Mouse (Mus musculus): Measurements from ENCODE around the gene Ppargc1a. TPM values are rescaled to one million over a fixed set of nuclear protein-coding genes. Genes with fewer than 3 reads are reported as not detected.

Gene Ppargc1a
- polyA plus RNA-seq, 1 experiment from 2014 or later = 7.9 TPM

GRCm38 (mm10) chr5:51439773-51440172 lies 127.8 kb downstream of the Ppargc1a start:
- Histone ChIP-seq H3K4me3 (no peak overlapping the region), H3K9me3 (no peaks in the 10 kb centered on the region), H3K36me3 (no peaks in the 10 kb centered on the region), H3K9ac (replicated peaks) (no peak overlapping the region), H3K4me2 (replicated peaks) (no peak overlapping the region), H3K4me1 (0 out of 2 replicates have a peak, but pooled peaks cover 4% of the 10 kb centered on the region), H3K27me3 (no peaks in the 10 kb centered on the region), H3K27ac (replicated peaks) (no peak overlapping the region)
- 51% methylated on average over 4 of the region's 4 CpGs for WGBS
- no peak for ATAC-seq (replicated peaks)

DNA sequence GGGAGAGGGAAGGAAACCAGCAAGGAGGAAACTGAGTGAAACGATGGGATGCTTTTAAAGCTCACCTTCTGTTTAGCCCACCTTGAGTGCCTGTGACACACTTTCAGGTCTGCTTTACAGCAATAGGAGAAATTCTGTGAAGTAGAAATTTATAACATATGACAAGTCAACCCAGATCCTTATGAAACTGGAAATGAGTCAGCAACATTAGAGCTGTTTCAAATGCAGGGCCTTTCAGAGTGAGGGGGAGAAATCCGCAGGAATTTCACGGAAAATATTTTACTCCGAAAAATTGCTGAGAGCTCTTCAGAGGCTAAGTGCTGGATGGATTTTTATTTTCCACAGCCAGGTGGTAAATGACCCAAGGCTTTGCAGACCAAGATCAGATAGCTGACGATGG lies 133.6 kb downstream of the Ppargc1a start:
- no peak overlapping the region for H3K27ac ChIP-seq (replicated peaks)
- no peaks in the 10 kb centered on the region for H3K4me1 ChIP-seq
- H3K36me3 ChIP-seq = no peaks in the 10 kb centered on the region
- no peaks in the 10 kb centered on the region for H3K9me3 ChIP-seq
- no peak overlapping the region for H3K9ac ChIP-seq (replicated peaks)
- no peaks in the 10 kb centered on the region for H3K27me3 ChIP-seq
- no peak for ATAC-seq (replicated peaks)
- WGBS = 96% methylated on average over 5 of the region's 5 CpGs
- H3K4me2 ChIP-seq (replicated peaks) = no peak overlapping the region
- H3K4me3 ChIP-seq = no peak overlapping the region

DNA sequence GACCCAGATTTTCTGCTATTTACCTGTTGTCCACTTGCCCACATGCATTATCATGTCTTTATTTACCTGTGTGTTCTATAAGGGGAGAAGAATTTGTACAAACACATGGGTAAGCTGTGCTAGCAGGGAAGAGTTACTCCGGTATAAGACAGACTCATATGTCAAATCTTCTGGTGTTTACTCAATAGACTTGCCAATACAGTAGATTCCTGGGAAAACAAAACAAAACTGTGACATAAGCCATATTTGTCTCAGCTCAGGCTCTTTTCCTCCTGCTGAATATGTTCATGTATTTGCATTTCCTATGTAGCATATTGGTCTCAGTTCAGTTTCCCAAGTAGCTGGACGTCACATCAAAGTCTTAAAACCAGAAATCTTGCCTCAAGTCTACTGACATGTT lies 135.0 kb downstream of the Ppargc1a start:
- Histone ChIP-seq H3K4me3 (no peak overlapping the region), H3K9ac (replicated peaks) (no peak overlapping the region), H3K36me3 (no peaks in the 10 kb centered on the region), H3K27me3 (no peaks in the 10 kb centered on the region), H3K27ac (replicated peaks) (no peak overlapping the region), H3K9me3 (no peaks in the 10 kb centered on the region), H3K4me1 (no peaks in the 10 kb centered on the region), H3K4me2 (replicated peaks) (no peak overlapping the region)
- ATAC-seq (replicated peaks) = peak; percentile 69
- WGBS = 80% methylated on average over 2 of the region's 2 CpGs

DNA sequence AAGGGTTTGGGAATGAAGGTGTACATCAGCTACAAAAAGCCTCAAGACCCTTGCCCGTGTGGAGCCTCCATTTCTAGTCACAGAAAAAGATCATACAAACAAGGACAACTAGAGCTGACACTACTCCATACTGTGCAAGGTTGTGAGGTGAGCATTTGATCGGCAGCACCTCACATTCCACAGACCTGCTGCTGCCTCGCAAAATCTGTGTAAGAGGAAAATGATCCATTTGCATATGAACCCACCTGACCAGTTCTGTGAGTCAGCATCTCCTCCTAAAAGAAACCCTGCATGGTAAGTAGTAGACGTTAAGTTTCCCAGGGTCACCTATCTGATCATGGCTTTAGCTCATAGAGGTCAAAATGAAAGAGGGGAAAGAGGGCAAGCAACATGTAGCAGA lies 135.5 kb downstream of the Ppargc1a start:
- H3K4me3 ChIP-seq = no peak overlapping the region
- no peak overlapping the region for H3K27ac ChIP-seq (replicated peaks)
- H3K4me2 ChIP-seq (replicated peaks) = no peak overlapping the region
- no peaks in the 10 kb centered on the region for H3K27me3 ChIP-seq
- no peaks in the 10 kb centered on the region for H3K36me3 ChIP-seq
- ATAC-seq (replicated peaks) = no peak
- no peaks in the 10 kb centered on the region for H3K4me1 ChIP-seq
- no peaks in the 10 kb centered on the region for H3K9me3 ChIP-seq
- no peak overlapping the region for H3K9ac ChIP-seq (replicated peaks)
- 63% methylated on average over 4 of the region's 4 CpGs for WGBS

- no peak for ATAC-seq (replicated peaks)
- no peaks in the 10 kb centered on the region for H3K27me3 ChIP-seq
These were observed 141.1 kb downstream of the Ppargc1a start for GRCm38 (mm10) chr5:51426406-51426805.

GRCm38 (mm10) chr5:51416377-51416776 lies 151.1 kb downstream of the Ppargc1a start:
- Histone ChIP-seq H3K4me2 (replicated peaks) (no peak overlapping the region), H3K9me3 (no peaks in the 10 kb centered on the region), H3K4me1 (peaks cover 8% of the 10 kb centered on the region), H3K27ac (replicated peaks) (no peak overlapping the region), H3K27me3 (no peaks in the 10 kb centered on the region), H3K4me3 (no peak overlapping the region), H3K36me3 (no peaks in the 10 kb centered on the region), H3K9ac (replicated peaks) (no peak overlapping the region)
- 92% methylated on average over 7 of the region's 7 CpGs for WGBS
- no peak for ATAC-seq (replicated peaks)

More at GRCm38 (mm10) chr5:51426406-51426805, 141.1 kb downstream of the Ppargc1a start:
- Histone ChIP-seq H3K9me3 (no peaks in the 10 kb centered on the region), H3K9ac (replicated peaks) (no peak overlapping the region), H3K27ac (replicated peaks) (no peak overlapping the region), H3K36me3 (no peaks in the 10 kb centered on the region), H3K4me1 (no peaks in the 10 kb centered on the region), H3K4me3 (no peak overlapping the region), H3K4me2 (replicated peaks) (no peak overlapping the region)

- peaks cover 8% of the 10 kb centered on the region for H3K4me1 ChIP-seq
- H3K36me3 ChIP-seq = no peaks in the 10 kb centered on the region
- H3K27me3 ChIP-seq = no peaks in the 10 kb centered on the region
- no peak overlapping the region for H3K4me2 ChIP-seq (replicated peaks)
- no peaks in the 10 kb centered on the region for H3K9me3 ChIP-seq
- no peak for ATAC-seq (replicated peaks)
- 87% methylated on average over 2 of the region's 2 CpGs for WGBS
- H3K27ac ChIP-seq (replicated peaks) = no peak overlapping the region
- H3K9ac ChIP-seq (replicated peaks) = no peak overlapping the region
- no peak overlapping the region for H3K4me3 ChIP-seq
These were observed 152.1 kb downstream of the Ppargc1a start for GRCm38 (mm10) chr5:51415456-51415855.

- Histone ChIP-seq H3K9me3 (no peaks in the 10 kb centered on the region), H3K27me3 (no peaks in the 10 kb centered on the region), H3K36me3 (no peaks in the 10 kb centered on the region), H3K4me3 (no peak overlapping the region), H3K4me2 (replicated peaks) (peak overlapping the region; percentile 16; the same call in 1 of the 2 replicates), H3K27ac (replicated peaks) (peak overlapping the region; percentile 36), H3K4me1 (peaks cover 8% of the 10 kb centered on the region), H3K9ac (replicated peaks) (no peak overlapping the region)
- ATAC-seq (replicated peaks) = peak; percentile 90
- WGBS = 18% methylated on average over 12 of the region's 12 CpGs
These were observed 155.0 kb downstream of the Ppargc1a start for GRCm38 (mm10) chr5:51412303-51413117.

- Histone ChIP-seq H3K4me3 (no peak overlapping the region), H3K9ac (replicated peaks) (no peak overlapping the region), H3K27me3 (no peaks in the 10 kb centered on the region), H3K4me2 (replicated peaks) (no peak overlapping the region), H3K36me3 (no peaks in the 10 kb centered on the region), H3K4me1 (peaks cover 8% of the 10 kb centered on the region), H3K27ac (replicated peaks) (no peak overlapping the region), H3K9me3 (no peaks in the 10 kb centered on the region)
- WGBS = 21% methylated on average over 1 of the region's 1 CpGs
- ATAC-seq (replicated peaks) = no peak
These were observed 157.5 kb downstream of the Ppargc1a start for GRCm38 (mm10) chr5:51410006-51410405.

DNA sequence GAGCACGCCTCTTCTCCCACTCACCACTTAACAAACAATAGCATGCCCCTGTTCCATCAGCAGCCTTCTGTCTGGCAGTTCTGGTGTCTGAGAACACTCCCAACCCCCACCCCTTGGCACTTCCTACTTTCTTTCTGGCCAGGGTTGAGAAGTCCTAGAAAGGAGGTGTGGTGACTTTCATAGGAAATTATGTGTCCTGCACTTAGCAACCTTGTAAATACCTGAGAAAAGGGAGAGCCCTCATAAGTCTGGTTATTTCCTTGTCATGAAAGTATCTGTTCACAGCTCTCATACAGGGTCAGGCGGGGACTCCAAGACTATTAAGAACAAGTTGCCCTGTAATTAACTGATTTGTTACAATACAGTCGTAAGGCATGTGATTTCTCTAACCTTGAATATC lies 161.1 kb downstream of the Ppargc1a start:
- no peak overlapping the region for H3K4me2 ChIP-seq (replicated peaks)
- H3K36me3 ChIP-seq = no peaks in the 10 kb centered on the region
- no peak for ATAC-seq (replicated peaks)
- no peaks in the 10 kb centered on the region for H3K9me3 ChIP-seq
- no peak overlapping the region for H3K27ac ChIP-seq (replicated peaks)
- no peak overlapping the region for H3K4me3 ChIP-seq
- H3K27me3 ChIP-seq = no peaks in the 10 kb centered on the region
- WGBS = 69% methylated on average over 3 of the region's 3 CpGs
- no peaks in the 10 kb centered on the region for H3K4me1 ChIP-seq
- H3K9ac ChIP-seq (replicated peaks) = no peak overlapping the region
